Mouse (Mus musculus) megakaryocyte, embryonic 14.5 days (primary cell): ENCODE data around the gene Akap13.

ENCODE experiments used
- FLI1 ChIP-seq: IDR thresholded peaks from 2 replicates; pipeline ENCODE4 v1.6.1; 2012; ENCODE audit warnings: low read length, inconsistent platforms, mixed read lengths
- GATA1 ChIP-seq: IDR thresholded peaks from 3 replicates; pipeline ENCODE4 v1.6.1; 2012; ENCODE audit warnings: mixed read lengths, low read length, inconsistent platforms, borderline replicate concordance

GRCm38 (mm10) chr7:75463579-75464162 is 8.3 kb downstream of the Akap13 start:
- TF ChIP-seq FLI1 (no peak), GATA1 (no peak)
